Mouse (Mus musculus): ENCODE data around the gene Sdcbp2. TPM values are rescaled to one million over a fixed set of nuclear protein-coding genes. Genes with fewer than 3 reads are reported as not detected.
A peak's percentile ranks its signal among the peaks of the same experiment; 100 is the strongest.

The Sdcbp2 gene
- polyA plus RNA-seq, 1 experiment from 2014 or later: 0.98 TPM

DNA sequence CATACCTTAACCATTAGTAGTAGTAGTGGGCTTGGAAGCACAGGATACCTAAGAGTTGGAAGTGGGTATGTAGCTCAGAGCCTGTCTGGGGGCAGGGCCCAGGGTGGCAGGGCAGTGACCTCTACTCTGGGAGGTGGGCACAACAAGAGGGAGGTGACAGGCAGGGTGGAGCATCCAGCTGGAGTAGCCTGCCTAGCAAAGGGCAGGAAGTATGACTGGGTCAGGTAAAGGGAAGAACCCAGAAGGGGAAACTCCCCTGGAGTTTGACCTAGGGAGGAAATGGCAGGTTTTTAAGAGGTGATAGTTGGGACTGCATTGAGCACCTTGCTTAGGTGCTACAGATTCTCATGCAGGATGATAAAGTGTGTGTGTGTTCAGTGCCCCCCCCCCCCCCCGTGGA, 8.5 kb downstream of the Sdcbp2 start:
- WGBS: 42% methylated on average over 1 of the region's 1 CpGs
- Histone ChIP-seq H3K36me3 (ENCODE audit: control insufficient read depth, insufficient read depth, low read length) (no peaks in the 10 kb centered on the region), H3K9me3 (replicated peaks; ENCODE audit: control insufficient read depth, low read length, poor library complexity, severe bottlenecking) (no peaks in the 10 kb centered on the region), H3K4me2 (ENCODE audit: low read length) (no peak overlapping the region), H3K9ac (ENCODE audit: low read depth, low read length) (no peak overlapping the region), H3K4me1 (ENCODE audit: control insufficient read depth, insufficient read depth, low read length) (peaks cover 4% of the 10 kb centered on the region), H3K4me3 (ENCODE audit: low read depth, low read length) (no peak overlapping the region), H3K27me3 (ENCODE audit: control insufficient read depth, insufficient read depth, low read depth, low read length) (no peaks in the 10 kb centered on the region), H3K27ac (ENCODE audit: low read length) (no peak overlapping the region)
- ATAC-seq: no peak

DNA sequence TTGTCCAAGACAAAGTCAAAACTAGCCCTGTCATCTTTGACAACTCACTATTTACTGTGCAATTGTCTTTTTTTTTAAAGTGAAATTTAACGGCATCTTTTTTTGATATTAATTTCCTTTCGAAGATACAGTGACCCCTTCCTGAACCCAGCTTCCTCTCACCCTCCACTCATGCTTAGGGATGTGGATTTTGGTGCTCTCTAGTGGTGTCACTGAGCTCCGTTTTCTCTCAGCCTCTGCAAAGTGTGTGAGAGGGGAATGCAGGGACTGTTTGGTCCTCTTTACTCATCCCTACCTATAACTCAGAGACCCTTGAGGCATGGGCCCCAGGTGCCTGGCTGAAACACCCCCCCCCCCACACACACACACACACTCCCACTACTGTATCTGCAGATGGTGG, 13.5 kb downstream of the Sdcbp2 start:
- no peak for ATAC-seq
- no peaks in the 10 kb centered on the region for H3K36me3 ChIP-seq (ENCODE audit: control insufficient read depth, insufficient read depth, low read length)
- H3K4me1 ChIP-seq (ENCODE audit: control insufficient read depth, insufficient read depth, low read length): no peaks in the 10 kb centered on the region
- no peak overlapping the region for H3K27ac ChIP-seq (ENCODE audit: low read length)
- no peaks in the 10 kb centered on the region for H3K27me3 ChIP-seq (ENCODE audit: control insufficient read depth, insufficient read depth, low read depth, low read length)
- no peak overlapping the region for H3K4me3 ChIP-seq (ENCODE audit: low read depth, low read length)
- no peaks in the 10 kb centered on the region for H3K9me3 ChIP-seq (replicated peaks; ENCODE audit: control insufficient read depth, low read length, poor library complexity, severe bottlenecking)
- no peak overlapping the region for H3K9ac ChIP-seq (ENCODE audit: low read depth, low read length)
- 70% methylated on average over 3 of the region's 3 CpGs for WGBS
- H3K4me2 ChIP-seq (ENCODE audit: low read length): no peak overlapping the region

DNA sequence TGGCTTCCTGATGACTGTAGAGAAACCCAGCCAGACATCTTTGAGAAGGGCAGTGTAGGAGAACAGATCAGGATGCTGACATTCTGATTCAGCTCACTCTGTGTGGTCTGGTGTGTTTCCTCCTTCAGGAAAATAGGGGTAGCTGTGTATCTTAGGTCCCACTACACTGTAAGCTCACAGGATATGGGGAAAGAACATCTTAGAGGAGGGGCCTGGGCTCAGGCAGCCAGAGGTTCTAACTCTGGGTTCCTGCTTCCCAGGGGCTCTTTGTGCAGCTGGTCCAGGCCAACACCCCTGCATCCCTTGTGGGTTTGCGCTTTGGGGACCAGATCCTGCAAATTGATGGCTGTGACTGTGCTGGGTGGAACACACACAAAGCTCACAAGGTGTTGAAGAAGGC, 14.4 kb downstream of the Sdcbp2 start:
- H3K4me2 ChIP-seq (ENCODE audit: low read length): no peak overlapping the region
- no peak for ATAC-seq
- 82% methylated on average over 1 of the region's 1 CpGs for WGBS
- no peak overlapping the region for H3K9ac ChIP-seq (ENCODE audit: low read depth, low read length)
- H3K4me1 ChIP-seq (ENCODE audit: control insufficient read depth, insufficient read depth, low read length): no peaks in the 10 kb centered on the region
- no peak overlapping the region for H3K27ac ChIP-seq (ENCODE audit: low read length)
- H3K9me3 ChIP-seq (replicated peaks; ENCODE audit: control insufficient read depth, low read length, poor library complexity, severe bottlenecking): no peaks in the 10 kb centered on the region
- H3K27me3 ChIP-seq (ENCODE audit: control insufficient read depth, insufficient read depth, low read depth, low read length): no peaks in the 10 kb centered on the region
- no peak overlapping the region for H3K4me3 ChIP-seq (ENCODE audit: low read depth, low read length)
- H3K36me3 ChIP-seq (ENCODE audit: control insufficient read depth, insufficient read depth, low read length): no peaks in the 10 kb centered on the region

DNA sequence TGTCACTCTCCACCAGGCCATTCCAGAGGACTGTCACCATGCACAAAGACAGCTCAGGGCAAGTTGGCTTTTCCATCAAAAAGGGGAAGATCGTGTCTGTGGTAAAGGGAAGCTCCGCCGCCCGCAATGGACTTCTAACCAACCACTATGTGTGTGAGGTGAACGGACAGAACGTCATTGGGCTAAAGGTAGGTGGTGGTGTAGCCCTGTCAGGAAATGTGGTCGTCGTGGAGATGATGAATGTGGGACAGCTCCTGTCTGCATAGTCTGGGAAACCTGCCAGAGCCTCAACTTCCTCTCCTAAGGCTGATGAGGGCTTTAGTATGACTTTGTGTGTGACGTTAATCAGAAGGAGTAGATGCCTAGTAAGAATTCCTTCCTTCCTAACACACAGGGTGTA, 14.9 kb downstream of the Sdcbp2 start:
- no peak overlapping the region for H3K4me2 ChIP-seq (ENCODE audit: low read length)
- no peak overlapping the region for H3K9ac ChIP-seq (ENCODE audit: low read depth, low read length)
- no peak overlapping the region for H3K27ac ChIP-seq (ENCODE audit: low read length)
- no peaks in the 10 kb centered on the region for H3K4me1 ChIP-seq (ENCODE audit: control insufficient read depth, insufficient read depth, low read length)
- WGBS: 80% methylated on average over 9 of the region's 9 CpGs
- H3K27me3 ChIP-seq (ENCODE audit: control insufficient read depth, insufficient read depth, low read depth, low read length): no peaks in the 10 kb centered on the region
- H3K36me3 ChIP-seq (ENCODE audit: control insufficient read depth, insufficient read depth, low read length): no peaks in the 10 kb centered on the region
- H3K9me3 ChIP-seq (replicated peaks; ENCODE audit: control insufficient read depth, low read length, poor library complexity, severe bottlenecking): no peaks in the 10 kb centered on the region
- no peak for ATAC-seq
- H3K4me3 ChIP-seq (ENCODE audit: low read depth, low read length): no peak overlapping the region

DNA sequence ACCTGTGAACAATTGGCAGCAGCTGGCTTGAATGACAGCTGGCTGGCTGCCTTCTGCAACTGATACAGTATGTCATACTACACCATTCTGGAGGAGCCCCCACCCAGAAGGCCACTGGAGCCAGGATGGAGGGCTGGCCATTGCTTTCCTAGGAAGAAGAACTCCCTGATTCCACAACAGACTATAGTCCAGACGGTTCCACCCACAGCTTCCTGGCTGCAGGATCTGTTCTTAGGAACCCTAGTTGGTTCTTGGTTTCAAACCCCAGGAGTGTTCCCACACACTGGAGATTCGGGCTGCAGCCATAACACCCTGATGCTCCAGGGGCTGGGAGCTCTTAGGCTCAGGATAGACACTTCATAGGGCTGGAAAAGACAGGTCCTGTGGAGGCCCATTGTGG, 25.6 kb downstream of the Sdcbp2 start:
- no peak overlapping the region for H3K9ac ChIP-seq (ENCODE audit: low read depth, low read length)
- no peak overlapping the region for H3K27ac ChIP-seq (ENCODE audit: low read length)
- no peaks in the 10 kb centered on the region for H3K27me3 ChIP-seq (ENCODE audit: control insufficient read depth, insufficient read depth, low read depth, low read length)
- no peak for ATAC-seq
- WGBS: 79% methylated on average over 2 of the region's 2 CpGs
- no peak overlapping the region for H3K4me3 ChIP-seq (ENCODE audit: low read depth, low read length)
- peaks cover 19% of the 10 kb centered on the region for H3K36me3 ChIP-seq (ENCODE audit: control insufficient read depth, insufficient read depth, low read length)
- H3K4me1 ChIP-seq (ENCODE audit: control insufficient read depth, insufficient read depth, low read length): no peaks in the 10 kb centered on the region
- H3K9me3 ChIP-seq (replicated peaks; ENCODE audit: control insufficient read depth, low read length, poor library complexity, severe bottlenecking): no peaks in the 10 kb centered on the region
- H3K4me2 ChIP-seq (ENCODE audit: low read length): no peak overlapping the region

DNA sequence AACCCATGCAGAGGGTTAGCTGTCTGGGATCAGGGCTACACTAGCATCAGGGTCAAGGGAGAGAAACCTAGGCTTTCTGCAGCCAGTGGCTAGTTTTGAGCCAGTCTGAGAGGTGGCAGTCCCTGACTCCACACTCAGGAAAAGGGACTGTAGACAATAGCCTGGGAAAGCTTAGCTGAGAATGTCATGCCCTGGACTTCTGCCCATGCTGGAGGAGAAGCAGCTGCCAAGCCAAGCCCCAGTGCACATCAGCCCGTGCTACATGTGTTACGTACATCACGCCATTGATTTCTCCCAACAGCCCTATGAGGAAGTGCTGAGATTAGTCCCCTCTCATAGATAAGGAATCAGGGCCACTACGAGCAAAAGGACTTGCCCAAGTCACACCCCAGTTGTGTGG, 29.7 kb downstream of the Sdcbp2 start:
- no peaks in the 10 kb centered on the region for H3K9me3 ChIP-seq (replicated peaks; ENCODE audit: control insufficient read depth, low read length, poor library complexity, severe bottlenecking)
- H3K4me1 ChIP-seq (ENCODE audit: control insufficient read depth, insufficient read depth, low read length): peaks cover 12% of the 10 kb centered on the region; the same call in 1 of the 2 replicates
- no peak overlapping the region for H3K9ac ChIP-seq (ENCODE audit: low read depth, low read length)
- WGBS: 74% methylated on average over 4 of the region's 4 CpGs
- H3K27ac ChIP-seq (ENCODE audit: low read length): 0 out of 2 replicates have a peak overlapping the region, but pooled peaks have one; percentile 11
- H3K4me2 ChIP-seq (ENCODE audit: low read length): no peak overlapping the region
- H3K27me3 ChIP-seq (ENCODE audit: control insufficient read depth, insufficient read depth, low read depth, low read length): no peaks in the 10 kb centered on the region
- H3K36me3 ChIP-seq (ENCODE audit: control insufficient read depth, insufficient read depth, low read length): peaks cover 4% of the 10 kb centered on the region
- H3K4me3 ChIP-seq (ENCODE audit: low read depth, low read length): no peak overlapping the region
- ATAC-seq: no peak

DNA sequence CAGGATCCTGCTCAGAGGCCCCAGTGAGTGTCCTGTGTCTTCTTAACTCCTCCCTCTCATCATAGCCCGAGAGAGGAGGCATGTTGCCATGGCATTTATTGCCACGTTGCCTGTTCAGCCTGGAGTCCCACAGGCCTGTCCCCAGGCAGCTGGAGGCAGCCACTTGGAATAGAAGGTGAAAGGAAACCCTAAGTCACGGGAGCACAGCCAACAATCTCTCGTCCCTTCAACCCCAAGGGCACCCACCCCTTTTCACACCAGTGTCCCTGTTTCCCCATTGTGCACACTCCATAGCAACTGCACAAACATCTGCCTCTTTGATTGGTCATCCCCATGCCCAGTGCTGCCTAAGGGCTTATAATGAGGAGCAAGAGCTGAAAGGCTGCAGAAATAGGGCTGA, 31.2 kb downstream of the Sdcbp2 start:
- H3K4me2 ChIP-seq (ENCODE audit: low read length): no peak overlapping the region
- peaks cover 12% of the 10 kb centered on the region; the same call in 1 of the 2 replicates for H3K4me1 ChIP-seq (ENCODE audit: control insufficient read depth, insufficient read depth, low read length)
- no peaks in the 10 kb centered on the region for H3K9me3 ChIP-seq (replicated peaks; ENCODE audit: control insufficient read depth, low read length, poor library complexity, severe bottlenecking)
- no peak overlapping the region for H3K9ac ChIP-seq (ENCODE audit: low read depth, low read length)
- WGBS: 2% methylated on average over 4 of the region's 4 CpGs
- H3K27me3 ChIP-seq (ENCODE audit: control insufficient read depth, insufficient read depth, low read depth, low read length): no peaks in the 10 kb centered on the region
- peaks cover 4% of the 10 kb centered on the region for H3K36me3 ChIP-seq (ENCODE audit: control insufficient read depth, insufficient read depth, low read length)
- H3K4me3 ChIP-seq (ENCODE audit: low read depth, low read length): no peak overlapping the region
- peak overlapping the region; percentile 55; the same call in 1 of the 2 replicates for H3K27ac ChIP-seq (ENCODE audit: low read length)
- peak; percentile 76 for ATAC-seq

DNA sequence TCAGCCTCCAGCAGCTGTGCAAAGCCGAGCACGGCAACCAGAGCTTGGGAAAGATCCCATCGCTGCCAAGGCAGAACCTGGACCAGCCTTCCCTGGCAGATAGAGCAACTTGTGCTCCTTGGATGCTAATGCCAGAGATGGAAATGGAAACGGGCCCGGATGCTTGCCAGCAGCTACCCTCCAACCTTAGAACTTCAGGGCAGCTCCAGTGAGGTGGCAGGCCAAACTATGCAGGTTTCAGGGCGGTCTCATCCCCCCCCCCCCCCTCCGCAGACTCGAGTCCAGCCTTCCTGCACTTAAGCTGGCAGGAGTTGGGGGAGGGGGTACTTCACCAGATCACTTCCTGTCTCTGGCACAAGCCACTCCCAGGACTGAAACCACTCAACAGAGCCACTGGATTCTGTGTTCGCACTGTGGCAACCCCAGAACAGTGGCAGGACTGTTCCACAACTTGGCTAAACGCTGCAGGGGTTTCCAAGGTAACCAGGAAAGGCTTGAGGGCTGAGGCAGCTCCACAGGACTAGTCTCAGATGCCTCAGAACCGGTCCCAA, 33.1 kb downstream of the Sdcbp2 start:
- no peaks in the 10 kb centered on the region for H3K27me3 ChIP-seq (ENCODE audit: control insufficient read depth, insufficient read depth, low read depth, low read length)
- WGBS: 47% methylated on average over 9 of the region's 11 CpGs
- no peak overlapping the region for H3K4me3 ChIP-seq (ENCODE audit: low read depth, low read length)
- H3K36me3 ChIP-seq (ENCODE audit: control insufficient read depth, insufficient read depth, low read length): no peaks in the 10 kb centered on the region
- H3K27ac ChIP-seq (ENCODE audit: low read length): peak overlapping the region; percentile 43; the same call in 1 of the 2 replicates
- H3K4me1 ChIP-seq (ENCODE audit: control insufficient read depth, insufficient read depth, low read length): peaks cover 12% of the 10 kb centered on the region; the same call in 1 of the 2 replicates
- H3K9ac ChIP-seq (ENCODE audit: low read depth, low read length): no peak overlapping the region
- ATAC-seq: peak; percentile 67
- H3K9me3 ChIP-seq (replicated peaks; ENCODE audit: control insufficient read depth, low read length, poor library complexity, severe bottlenecking): no peaks in the 10 kb centered on the region
- H3K4me2 ChIP-seq (ENCODE audit: low read length): no peak overlapping the region

DNA sequence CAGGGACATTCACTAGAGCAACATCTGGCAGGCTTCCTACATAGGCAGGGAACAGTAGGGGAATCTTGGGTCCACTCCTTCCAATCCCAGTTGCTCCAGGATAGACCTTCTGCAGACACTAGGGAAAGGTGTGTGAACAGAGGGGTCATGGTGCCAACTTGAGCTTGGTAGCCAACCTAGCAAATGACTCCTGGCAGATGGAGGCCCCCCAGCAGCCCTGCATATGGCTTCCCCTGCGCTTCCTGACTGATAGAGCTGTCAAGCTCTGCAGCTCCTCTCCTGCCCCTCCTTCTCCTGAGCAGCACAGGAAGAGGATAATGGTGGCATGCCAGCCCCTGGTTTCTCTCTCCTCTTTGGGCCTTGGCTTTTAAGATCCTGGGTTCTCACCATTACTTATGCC, 36.0 kb downstream of the Sdcbp2 start:
- H3K4me2 ChIP-seq (ENCODE audit: low read length): no peak overlapping the region
- no peak for ATAC-seq
- peaks cover 10% of the 10 kb centered on the region; the same call in 1 of the 2 replicates for H3K4me1 ChIP-seq (ENCODE audit: control insufficient read depth, insufficient read depth, low read length)
- H3K36me3 ChIP-seq (ENCODE audit: control insufficient read depth, insufficient read depth, low read length): no peaks in the 10 kb centered on the region
- 68% methylated on average over 1 of the region's 1 CpGs for WGBS
- no peak overlapping the region for H3K9ac ChIP-seq (ENCODE audit: low read depth, low read length)
- H3K27me3 ChIP-seq (ENCODE audit: control insufficient read depth, insufficient read depth, low read depth, low read length): no peaks in the 10 kb centered on the region
- H3K27ac ChIP-seq (ENCODE audit: low read length): no peak overlapping the region
- H3K4me3 ChIP-seq (ENCODE audit: low read depth, low read length): no peak overlapping the region
- no peaks in the 10 kb centered on the region for H3K9me3 ChIP-seq (replicated peaks; ENCODE audit: control insufficient read depth, low read length, poor library complexity, severe bottlenecking)
